Mouse (Mus musculus): ENCODE results near the gene Pyy.

The Pyy gene

GRCm38 (mm10) chr11:102082322-102082721 is 25.3 kb downstream of the Pyy start:
- CTCF ChIA-PET, result interaction anchor here (0.5 to 2.5 kb wide), 23 partner anchors 8 to 1613 kb away, joined by 3 to 22 read pairs (median 5); partner anchors contain the start of genes Cd300lg (in 2 of the 4) and Pyy (in 1 of the 4)

GRCm38 (mm10) chr11:102073722-102074121 is 33.9 kb downstream of the Pyy start:
- CTCF ChIA-PET, result interaction anchor here (0.5 to 3.2 kb wide), 6 partner anchors 8 to 600 kb away, joined by 3 to 11 read pairs (median 4); no protein-coding TSS in a partner anchor

More at GRCm38 (mm10) chr11:102082322-102082721, 25.3 kb downstream of the Pyy start:
- POLR2A ChIA-PET, result interaction anchor here in 2 of 4 experiments (0.5 to 2.0 kb wide), 22 partner anchors 9 to 1442 kb away, joined by 3 to 8 read pairs (median 3); partner anchors contain the start of genes Cfap97d1 (in 2 of the 2), Etv4 (in 1 of the 2), Grn (in 1 of the 2) and Tmem101 (in 1 of the 2)

GRCm38 (mm10) chr11:102072729-102073128 is 34.9 kb downstream of the Pyy start:
- CTCF ChIA-PET, result interaction anchor here in 3 of 4 experiments (0.7 to 1.2 kb wide), 3 partner anchors 11 to 440 kb away, joined by 3 to 4 read pairs (median 3); no protein-coding TSS in a partner anchor
- POLR2A ChIA-PET, result interaction anchor here in 1 of 4 experiments (0.9 kb wide), 1 partner anchor 11 kb away, joined by 3 read pairs; no protein-coding TSS in a partner anchor

More at GRCm38 (mm10) chr11:102073722-102074121, 33.9 kb downstream of the Pyy start:
- POLR2A ChIA-PET, result interaction anchor here in 1 of 4 experiments (0.8 to 1.1 kb wide), 2 partner anchors 9 to 13 kb away, joined by 3 read pairs; no protein-coding TSS in a partner anchor

GRCm38 (mm10) chr11:102070426-102070825 is 37.2 kb downstream of the Pyy start:
- POLR2A ChIA-PET, result interaction anchor here in 2 of 4 experiments (0.6 to 1.5 kb wide), 4 partner anchors 12 to 262 kb away, joined by 3 to 6 read pairs (median 4); partner anchors contain the start of gene Hdac5 (in 1 of the 2)
- CTCF ChIA-PET, result interaction anchor here in 3 of 4 experiments (0.6 to 1.4 kb wide), 4 partner anchors 38 to 178 kb away, joined by 3 to 5 read pairs (median 4); partner anchors contain the start of genes BC030867 (in 1 of the 3) and Cfap97d1 (in 1 of the 3)

- CTCF ChIA-PET, result interaction anchor here (0.6 to 1.7 kb wide), 7 partner anchors 16 to 858 kb away, joined by 3 to 5 read pairs (median 3); partner anchors contain the start of genes BC030867 (in 1 of the 4), Cfap97d1 (in 1 of the 4) and Pyy (in 1 of the 4)
- POLR2A ChIA-PET, result interaction anchor here in 2 of 4 experiments (0.7 to 1.5 kb wide), 5 partner anchors 13 to 160 kb away, joined by 3 to 6 read pairs (median 3); partner anchors contain the start of gene Hdac5 (in 1 of the 2)
Observed at GRCm38 (mm10) chr11:102069633-102070032, 38.0 kb downstream of the Pyy start.

GRCm38 (mm10) chr11:102068969-102069368 is 38.7 kb downstream of the Pyy start:
- ChIA-PET POLR2A (interaction anchor here in 2 of 4 experiments (1.0 to 1.5 kb wide), 3 partner anchors 25 to 161 kb away, joined by 3 read pairs; partner anchors contain the start of gene Hdac5 (in 1 of the 2)), CTCF (interaction anchor here in 3 of 4 experiments (0.5 to 1.7 kb wide), 5 partner anchors 15 to 859 kb away, joined by 3 to 8 read pairs (median 4); partner anchors contain the start of gene Pyy (in 1 of the 3))

GRCm38 (mm10) chr11:102063076-102063475 is 44.6 kb downstream of the Pyy start:
- POLR2A ChIA-PET, result interaction anchor here in 1 of 4 experiments (1.1 kb wide), 1 partner anchor 85 kb away, joined by 3 read pairs; no protein-coding TSS in a partner anchor
- CTCF ChIA-PET, result interaction anchor here in 3 of 4 experiments (0.6 to 3.9 kb wide), 9 partner anchors 9 to 228 kb away, joined by 3 to 25 read pairs (median 4); partner anchors contain the start of gene Cd300lg (in 1 of the 3)

GRCm38 (mm10) chr11:102061941-102062473 is 45.6 kb downstream of the Pyy start:
- POLR2A ChIA-PET, result interaction anchor here in 3 of 4 experiments (0.6 to 1.6 kb wide), 7 partner anchors 10 to 156 kb away, joined by 3 to 6 read pairs (median 3); partner anchors contain the start of gene Cfap97d1 (in 1 of the 3)

GRCm38 (mm10) chr11:102061236-102061940 is 46.2 kb downstream of the Pyy start:
- ChIA-PET POLR2A (interaction anchor here in 3 of 4 experiments (0.5 to 1.8 kb wide), 16 partner anchors 9 to 603 kb away, joined by 3 to 10 read pairs (median 3); partner anchors contain the start of genes Cd300lg (in 1 of the 3) and Cfap97d1 (in 1 of the 3)), CTCF (interaction anchor here (0.5 to 3.9 kb wide), 66 partner anchors 9 to 1589 kb away, joined by 3 to 25 read pairs (median 4); partner anchors contain the start of genes Cd300lg (in 2 of the 4), Tmem101 (in 2 of the 4), BC030867 (in 1 of the 4) and Cfap97d1 (in 1 of the 4))

More at GRCm38 (mm10) chr11:102061941-102062473, 45.6 kb downstream of the Pyy start:
- CTCF ChIA-PET, result interaction anchor here (0.5 to 3.9 kb wide), 65 partner anchors 8 to 1588 kb away, joined by 3 to 25 read pairs (median 4); partner anchors contain the start of genes Cd300lg (in 2 of the 4), Tmem101 (in 2 of the 4), BC030867 (in 1 of the 4) and Cfap97d1 (in 1 of the 4)

Data from embryonic stem cell, embryonic (primary cell).